Mouse (Mus musculus) bone marrow, adult 2 months (tissue): ENCODE measurements around the gene Rhbdd1. TPM values are rescaled to one million over a fixed set of nuclear protein-coding genes. Genes with fewer than 3 reads are reported as not detected.

Source experiments
- H3K27ac ChIP-seq: fragments of 200-500 bp; 2 replicates; pipeline ENCODE4 v1.5.1; 2012; ENCODE audit warnings: low read depth, mild to moderate bottlenecking, control low read depth, inconsistent platforms, low read length; ENCODE audit not compliant: control insufficient read depth, poor library complexity, insufficient read depth
- H3K4me1 ChIP-seq: fragments of 200-500 bp; 2 replicates; pipeline ENCODE4 v1.6.1; 2011; ENCODE audit warnings: low read length; ENCODE audit not compliant: control insufficient read depth, insufficient read depth
- H3K4me3 ChIP-seq: fragments of 200-500 bp; replicated peaks from 2 replicates; pipeline ENCODE3; 2011; ENCODE audit warnings: mild to moderate bottlenecking, low read depth, low read length, control low read depth; ENCODE audit not compliant: control insufficient read depth
- CTCF ChIP-seq: fragments of 200-500 bp; IDR thresholded peaks from 2 replicates; pipeline ENCODE4 v1.5.1; 2011; ENCODE audit warnings: low read length, control low read depth; ENCODE audit not compliant: control insufficient read depth, insufficient read depth
- POLR2A ChIP-seq: fragments of 200-500 bp; IDR thresholded peaks from 2 replicates; pipeline ENCODE4 v1.6.1; 2011; ENCODE audit warnings: low read depth, mild to moderate bottlenecking, control low read depth, low read length, borderline replicate concordance; ENCODE audit not compliant: control insufficient read depth
- WGBS: fragments of 180-500 bp; shearing (Covaris S2); methylation state at CpG from one replicate; pipeline ENCODE4 v1.1.7; 2018; 5-methylcytosine and 5-hydroxymethylcytosine counted together
- polyA plus RNA-seq: library from polyadenylated mRNA; stranded (reverse); fragments of >200 nt; gene quantifications from 2 replicates; pipeline ENCODE4 v1.2.4, GENCODE M21; 2011; ENCODE audit warnings: low replicate concordance; ENCODE audit not compliant: missing spikeins, insufficient read depth, insufficient read length

Gene Rhbdd1
- polyA plus RNA-seq, 1 experiment, result 4.6 TPM

DNA sequence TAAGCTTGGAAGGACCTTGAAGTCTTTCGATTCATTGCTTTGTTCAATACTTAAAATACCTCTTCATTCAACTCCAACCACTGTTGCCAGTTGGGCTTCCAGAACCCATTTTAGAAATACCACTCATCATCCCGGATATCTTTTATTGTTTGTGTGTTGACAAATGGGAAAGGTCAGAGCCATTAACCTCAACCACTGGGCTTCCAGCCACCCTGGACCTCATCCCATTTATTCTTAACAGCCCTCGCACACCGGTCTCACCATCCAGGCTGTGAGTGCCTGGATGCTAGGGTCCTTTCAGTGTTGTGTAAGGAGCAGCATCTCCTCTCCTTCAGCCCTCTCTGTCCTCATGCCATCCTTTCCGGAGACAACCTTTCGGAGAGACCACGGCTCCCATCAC, 129.8 kb downstream of the Rhbdd1 start:
- WGBS, result 86% methylated on average over 7 of the region's 7 CpGs
- H3K27ac ChIP-seq, result no peak overlapping the region
- no peak overlapping the region for H3K4me3 ChIP-seq

DNA sequence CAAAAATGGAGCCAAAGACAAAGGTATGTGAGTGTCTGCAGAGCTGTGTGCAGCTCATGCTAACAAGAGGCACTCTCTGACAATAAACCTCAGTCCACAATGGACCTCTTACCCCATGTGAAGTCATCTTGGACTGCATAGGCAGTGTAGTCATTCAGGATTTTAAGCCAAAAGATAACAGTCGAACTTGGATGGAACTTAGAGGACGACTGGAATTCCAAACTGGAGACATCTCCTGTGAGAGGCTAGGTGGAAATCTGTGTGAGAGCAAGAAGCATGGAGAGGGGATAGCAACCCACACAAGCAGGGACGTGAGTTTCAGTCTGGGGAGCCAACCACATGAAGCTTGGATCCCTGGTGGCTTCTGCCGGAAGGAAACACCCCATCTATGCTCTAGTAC, 133.6 kb downstream of the Rhbdd1 start:
- 84% methylated on average over 4 of the region's 4 CpGs for WGBS
- no peak overlapping the region for H3K27ac ChIP-seq
- TF ChIP-seq POLR2A (no peak), CTCF (no peak)
- no peak overlapping the region for H3K4me3 ChIP-seq
- H3K4me1 ChIP-seq, result no peaks in the 10 kb centered on the region

More for the DNA sequence above, 129.8 kb downstream of the Rhbdd1 start:
- no peaks in the 10 kb centered on the region for H3K4me1 ChIP-seq
- TF ChIP-seq CTCF (no peak), POLR2A (no peak)

DNA sequence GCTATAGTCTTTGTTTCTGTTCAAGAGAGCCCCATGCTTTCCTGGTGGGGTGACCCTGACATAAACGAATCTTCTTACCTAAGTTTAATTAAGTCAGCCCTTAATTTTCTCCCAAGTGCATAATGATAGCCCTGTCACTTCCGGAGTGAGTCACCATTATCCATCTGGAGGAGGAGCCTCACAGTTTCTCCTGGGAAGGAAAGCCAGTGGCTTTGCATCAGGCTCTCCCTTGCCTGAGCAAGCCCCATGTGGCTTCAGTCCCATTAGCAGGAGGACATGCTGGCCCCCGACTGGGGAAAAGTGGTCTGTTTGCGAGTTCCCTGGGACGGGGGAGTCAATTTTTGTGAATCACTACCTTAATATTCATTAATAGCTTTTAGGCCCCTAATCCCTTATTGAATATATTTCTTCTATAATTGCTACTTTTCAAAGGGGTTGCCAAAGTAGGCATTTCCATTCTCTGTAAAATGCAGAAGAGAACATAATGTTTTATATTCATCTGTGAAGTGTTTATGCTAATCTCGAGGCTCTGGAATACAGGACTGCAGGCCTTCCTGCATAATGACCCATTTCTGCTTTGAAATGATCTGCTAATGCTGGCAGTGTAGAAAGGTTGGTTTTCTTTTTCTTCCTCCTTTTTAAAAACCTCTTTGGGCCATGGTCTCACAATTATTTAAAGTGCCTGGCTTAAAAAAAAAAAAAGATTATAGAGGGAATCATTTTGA, 135.8 kb downstream of the Rhbdd1 start:
- Histone ChIP-seq H3K4me1 (no peaks in the 10 kb centered on the region), H3K27ac (no peak overlapping the region), H3K4me3 (no peak overlapping the region)
- no peak for TF ChIP-seq POLR2A
- no peak for TF ChIP-seq CTCF
- 45% methylated on average over 6 of the region's 6 CpGs for WGBS

- Histone ChIP-seq H3K27ac (no peak overlapping the region), H3K4me1 (no peaks in the 10 kb centered on the region), H3K4me3 (no peak overlapping the region)
- TF ChIP-seq CTCF (no peak), POLR2A (no peak)
- WGBS, result 78% methylated on average over 3 of the region's 3 CpGs
Measured at GRCm38 (mm10) chr1:82454031-82454430, 137.8 kb downstream of the Rhbdd1 start.

- WGBS, result 70% methylated on average over 4 of the region's 4 CpGs
Measured at GRCm38 (mm10) chr1:82459350-82459749, 143.1 kb downstream of the Rhbdd1 start.

GRCm38 (mm10) chr1:82459926-82460325, 143.7 kb downstream of the Rhbdd1 start:
- Histone ChIP-seq H3K4me1 (no peaks in the 10 kb centered on the region), H3K27ac (no peak overlapping the region), H3K4me3 (no peak overlapping the region)
- TF ChIP-seq CTCF (no peak), POLR2A (no peak)
- 64% methylated on average over 2 of the region's 2 CpGs for whole genome bisulfite sequencing

More at GRCm38 (mm10) chr1:82459350-82459749, 143.1 kb downstream of the Rhbdd1 start:
- no peaks in the 10 kb centered on the region for H3K4me1 ChIP-seq
- no peak overlapping the region for H3K4me3 ChIP-seq
- H3K27ac ChIP-seq, result no peak overlapping the region
- no peak for TF ChIP-seq POLR2A

- WGBS, result 76% methylated on average over 4 of the region's 4 CpGs
- no peak overlapping the region for H3K27ac ChIP-seq
- H3K4me3 ChIP-seq, result no peak overlapping the region
- H3K4me1 ChIP-seq, result no peaks in the 10 kb centered on the region
- no peak for TF ChIP-seq POLR2A
- TF ChIP-seq CTCF, result no peak
Measured at GRCm38 (mm10) chr1:82461041-82461440, 144.8 kb downstream of the Rhbdd1 start.

GRCm38 (mm10) chr1:82465321-82465853, 149.1 kb downstream of the Rhbdd1 start:
- H3K27ac ChIP-seq, result no peak overlapping the region
- no peaks in the 10 kb centered on the region for H3K4me1 ChIP-seq
- H3K4me3 ChIP-seq, result no peak overlapping the region
- TF ChIP-seq POLR2A (no peak), CTCF (no peak)
- 66% methylated on average over 6 of the region's 6 CpGs for WGBS

GRCm38 (mm10) chr1:82468872-82469271, 152.6 kb downstream of the Rhbdd1 start:
- 62% methylated on average over 6 of the region's 6 CpGs for WGBS
- H3K27ac ChIP-seq, result no peak overlapping the region
- no peaks in the 10 kb centered on the region for H3K4me1 ChIP-seq
- H3K4me3 ChIP-seq, result no peak overlapping the region
- TF ChIP-seq POLR2A, result no peak
- no peak for TF ChIP-seq CTCF
